Mouse (Mus musculus) mouse embryonic stem cell (cell line): ENCODE measurements around the gene Anks1.

Experiments used
- in situ Hi-C, 2 experiments: fragments of 300-500 bp; cut with MboI; formaldehyde crosslinking; loops; 1 replicate in 1 of 2; 3 replicates in 1 of 2; pipeline ENCODE4 v1.14.3; 2019 to 2020; ENCODE audit warnings: low sequenced_read_pairs in 2 of 2, low pct_unique_long_range_greater_than_20kb in 1 of 2, mixed read lengths in 1 of 2; ENCODE audit not compliant: unreplicated experiment in 1 of 2

The Anks1 gene

DNA sequence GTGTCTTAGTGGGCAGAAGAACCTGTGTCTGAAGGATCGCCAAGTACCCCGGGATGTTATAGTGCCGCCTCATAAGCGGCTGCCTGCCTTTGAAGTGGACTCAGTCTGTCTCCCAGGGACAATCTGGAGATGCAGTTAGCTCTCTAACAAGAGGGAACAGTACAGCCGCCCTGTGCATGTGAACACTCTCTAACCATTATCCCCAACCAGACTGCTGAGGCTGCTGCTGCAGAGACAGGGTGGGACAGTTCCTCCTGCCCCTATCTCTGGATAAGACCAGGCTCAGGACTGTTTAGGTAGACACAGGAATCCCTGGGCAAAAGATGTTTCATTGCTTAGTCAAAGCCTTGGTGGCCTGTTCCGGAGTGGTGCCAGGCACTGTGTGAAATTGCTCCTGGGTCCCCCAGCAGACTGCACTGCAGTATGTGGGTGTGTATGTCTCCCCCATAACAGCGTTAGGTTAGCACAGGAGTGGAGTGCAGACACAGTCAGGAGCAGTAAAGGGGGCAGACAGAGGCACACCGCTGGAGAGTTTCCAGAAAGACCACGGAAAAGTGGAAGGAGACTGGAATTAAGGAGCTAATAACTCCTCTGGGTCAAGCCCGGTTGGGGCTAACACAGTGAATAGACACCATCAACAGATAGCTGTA is 100.1 kb downstream of the Anks1 start:
- in situ Hi-C loops, result no loop called here

DNA sequence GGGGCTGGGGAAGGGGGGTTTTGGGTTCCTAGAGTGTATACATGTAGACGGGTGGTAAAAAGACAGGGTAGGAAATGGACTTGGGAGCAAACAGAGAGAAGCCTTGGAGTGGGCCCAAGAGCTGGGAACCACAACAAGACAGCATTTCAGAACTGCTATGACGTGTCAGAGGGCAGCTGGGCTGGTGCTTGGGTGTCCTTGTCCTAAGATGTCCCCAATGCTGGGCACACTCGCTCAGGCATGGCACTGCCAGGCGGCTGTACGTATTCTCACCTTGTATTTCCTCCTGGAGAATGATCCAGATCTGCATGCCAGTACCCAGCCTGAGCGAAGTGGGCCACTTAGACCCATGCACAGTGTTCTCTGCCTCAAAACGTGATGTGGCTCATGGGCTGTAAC is 100.6 kb downstream of the Anks1 start:
- in situ Hi-C loops, result no loop called here

DNA sequence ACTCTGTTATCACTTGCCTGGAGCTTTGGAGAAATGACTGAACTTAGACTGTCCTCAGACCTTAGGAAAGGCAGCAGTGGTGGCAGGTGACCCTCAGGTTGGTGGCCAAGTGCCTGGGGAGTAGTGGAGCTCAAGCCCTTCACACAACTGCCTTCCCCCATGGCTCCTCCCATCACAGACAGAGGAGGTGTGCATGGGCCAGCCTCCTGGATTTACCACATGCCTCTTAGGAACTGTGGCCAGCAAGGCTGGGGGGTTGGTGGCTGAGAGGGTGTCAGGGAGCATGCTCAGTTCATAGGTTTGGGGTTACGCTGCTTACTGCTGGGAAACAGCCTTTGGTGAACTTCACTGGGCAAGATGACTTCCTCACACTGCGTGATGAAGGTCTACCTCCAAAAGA is 101.8 kb downstream of the Anks1 start:
- in situ Hi-C loops, result no loop called here

DNA sequence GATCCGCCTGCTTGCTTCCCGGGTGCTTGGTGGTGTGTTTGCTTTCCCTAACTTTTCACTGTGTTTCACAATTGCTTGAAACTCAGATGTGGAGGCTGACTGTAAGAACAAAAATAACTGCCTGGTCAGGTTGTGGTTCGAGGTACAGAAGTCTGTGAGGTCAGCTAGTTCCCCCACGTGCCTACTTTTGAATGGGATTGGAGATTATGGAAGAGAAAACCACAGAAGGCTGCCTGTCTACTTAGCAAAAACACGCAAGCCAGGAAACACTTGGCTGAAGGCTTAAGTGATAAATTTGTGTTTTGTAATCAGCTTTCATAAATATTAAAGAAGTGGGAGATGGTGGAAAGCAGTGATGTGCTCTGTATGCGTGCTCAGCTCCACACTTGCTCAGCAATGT is 103.7 kb downstream of the Anks1 start:
- in situ Hi-C loops, result no loop called here

DNA sequence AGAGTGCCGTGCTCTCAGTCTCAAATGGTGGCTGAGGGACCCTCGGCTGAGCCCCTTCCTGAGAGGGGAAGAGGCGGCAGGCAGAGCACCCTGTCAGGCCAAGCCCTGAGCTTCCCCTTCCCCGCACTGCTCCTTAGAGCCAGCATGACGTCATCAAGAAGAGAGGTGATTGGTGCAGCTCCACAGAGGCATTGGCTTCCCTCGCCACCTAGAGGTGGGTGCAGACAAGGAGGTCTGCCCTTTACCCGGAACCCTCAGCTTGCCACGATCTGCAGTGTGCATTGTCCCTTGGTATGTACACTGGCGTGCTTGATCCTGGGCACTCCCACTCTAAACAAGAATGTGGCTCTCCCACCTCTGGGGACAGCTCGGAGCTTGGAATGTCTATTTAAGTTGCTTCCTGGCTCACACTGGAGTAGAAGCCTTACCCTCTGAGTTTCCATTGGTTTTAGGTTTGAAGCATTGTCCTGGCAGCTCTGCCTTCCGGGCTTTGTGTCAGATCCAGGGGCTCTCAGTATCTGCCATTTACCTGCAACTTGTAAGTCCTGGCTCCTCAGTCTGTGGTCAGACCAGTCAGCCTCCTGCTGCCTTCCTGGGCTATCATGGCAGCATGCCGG is 104.3 kb downstream of the Anks1 start:
- in situ Hi-C loops, result no loop called here

DNA sequence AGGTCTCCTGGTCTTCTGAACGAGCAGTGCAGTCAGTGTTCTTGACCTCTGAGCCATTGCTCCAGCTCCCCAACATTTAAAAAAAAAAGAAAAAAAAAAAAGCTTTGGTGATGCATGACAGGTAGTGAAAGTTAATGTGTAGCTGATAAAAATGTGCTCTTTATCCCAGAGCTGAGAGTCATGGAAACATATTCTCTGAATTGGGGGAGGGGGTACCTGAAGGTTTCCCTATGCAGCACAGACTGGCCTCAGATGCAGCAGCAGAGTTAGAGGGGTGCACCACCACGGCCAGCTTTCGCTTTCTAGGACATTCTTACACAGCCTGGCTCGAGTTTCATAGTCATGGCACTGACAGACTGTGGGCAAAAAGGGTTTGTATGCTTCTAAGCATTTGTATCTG is 105.3 kb downstream of the Anks1 start:
- in situ Hi-C loops, result no loop called here

DNA sequence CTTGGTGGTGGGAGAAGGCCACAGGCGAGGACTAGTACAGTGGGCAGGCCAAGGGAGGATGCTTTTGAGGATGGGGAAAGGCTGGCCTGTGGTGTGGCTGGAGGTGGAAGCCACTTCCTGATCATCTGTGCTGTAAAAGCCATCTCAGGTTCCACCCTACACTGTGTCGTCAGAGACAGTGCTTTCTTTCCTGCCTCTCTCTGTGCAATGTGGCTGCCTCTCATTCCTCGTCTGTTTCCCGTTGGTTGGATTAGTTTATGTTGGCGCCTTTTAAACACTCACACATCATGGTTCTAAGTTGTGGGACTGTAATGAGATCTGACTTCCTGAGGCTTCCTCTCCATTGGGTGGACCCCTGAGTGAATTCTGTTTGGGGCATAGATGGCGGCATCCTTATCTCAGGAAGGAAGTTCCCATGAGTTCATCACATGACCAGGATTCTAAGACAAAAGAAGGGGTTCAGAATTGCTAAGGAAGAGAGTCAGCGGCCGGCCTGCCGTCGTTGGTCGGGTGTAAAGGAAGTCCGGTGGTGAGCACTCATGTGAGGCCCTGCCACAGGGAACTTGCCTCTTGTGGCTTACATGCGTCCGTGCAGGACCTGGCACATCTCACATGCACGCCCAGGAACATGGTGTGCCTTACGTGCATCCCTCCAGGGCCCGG is 106.1 kb downstream of the Anks1 start:
- in situ Hi-C loops, result no loop called here

DNA sequence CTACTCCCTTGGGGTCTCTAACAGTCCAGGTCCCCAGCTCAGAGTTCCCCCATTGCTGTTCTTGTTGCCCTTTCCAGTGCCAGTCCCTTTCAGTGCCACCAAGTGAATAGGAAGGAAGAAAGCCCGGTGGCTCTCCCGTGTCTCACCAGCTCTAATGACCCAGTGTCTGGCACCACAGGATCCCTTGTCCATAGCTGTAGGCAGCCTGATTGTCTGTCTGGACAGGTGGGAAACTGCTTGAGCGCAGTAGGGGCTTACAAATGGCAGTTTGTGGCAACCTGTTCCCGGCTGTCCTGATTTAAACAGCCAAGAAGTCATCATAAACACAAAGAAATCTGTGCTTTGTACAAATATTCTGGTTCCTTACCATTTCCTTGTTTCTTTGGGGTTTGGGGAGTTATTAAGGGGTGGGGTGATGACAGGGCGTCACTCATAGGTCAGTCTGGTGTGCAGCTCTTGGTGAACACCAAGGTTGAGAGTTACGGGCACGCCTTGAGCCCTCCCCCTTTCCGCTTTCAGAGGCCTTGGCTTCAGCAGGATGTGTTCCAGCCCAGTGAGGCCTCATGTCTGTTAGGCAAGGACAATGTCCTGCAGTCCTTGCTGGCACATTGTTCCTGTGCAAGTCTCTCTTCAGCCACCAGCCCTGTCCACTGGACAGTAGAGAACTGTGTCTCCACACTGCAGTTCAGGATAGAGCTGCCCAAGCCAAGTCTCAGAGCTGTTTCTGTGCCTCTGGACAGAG is 107.1 kb downstream of the Anks1 start:
- in situ Hi-C loops, result no loop called here

DNA sequence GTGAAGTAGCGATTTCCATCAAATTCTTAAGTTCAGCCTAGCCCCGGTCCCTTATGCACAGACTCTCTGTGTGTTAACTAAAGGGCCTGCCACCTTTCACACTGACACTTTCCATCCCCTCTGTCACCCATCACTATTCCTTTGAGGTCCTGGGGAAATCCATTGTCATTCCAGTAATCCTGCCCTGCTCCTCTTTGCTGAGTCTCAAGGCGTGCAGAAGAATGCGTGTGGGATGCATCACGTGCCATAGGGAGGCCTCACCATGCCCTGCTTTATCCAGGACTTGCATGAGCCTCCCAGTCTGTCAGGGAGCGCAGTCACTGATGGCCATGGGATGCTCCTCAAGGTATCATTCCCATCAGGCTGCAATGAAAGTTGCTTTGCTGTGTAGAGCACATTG is 109.2 kb downstream of the Anks1 start:
- in situ Hi-C loops, result no loop called here

DNA sequence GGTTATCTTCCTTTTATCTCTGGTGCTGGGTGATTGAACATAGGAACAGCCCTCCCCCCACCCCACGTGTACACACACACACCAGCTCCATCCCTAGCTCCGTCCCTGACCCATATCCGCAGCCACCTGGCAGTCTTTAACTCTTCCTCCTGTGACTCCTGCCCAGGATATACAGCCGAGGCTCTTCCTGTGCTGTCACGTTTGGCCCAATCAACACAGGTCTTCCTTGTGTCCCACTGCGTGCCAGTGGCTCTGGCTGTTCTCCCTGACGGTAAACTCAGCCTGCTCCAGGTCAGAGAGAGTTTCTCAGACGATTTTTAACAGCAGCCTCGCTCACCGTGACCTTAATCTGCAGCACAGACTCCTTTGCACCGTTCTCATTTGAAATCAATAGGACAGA is 109.7 kb downstream of the Anks1 start:
- in situ Hi-C loops, result no loop called here

DNA sequence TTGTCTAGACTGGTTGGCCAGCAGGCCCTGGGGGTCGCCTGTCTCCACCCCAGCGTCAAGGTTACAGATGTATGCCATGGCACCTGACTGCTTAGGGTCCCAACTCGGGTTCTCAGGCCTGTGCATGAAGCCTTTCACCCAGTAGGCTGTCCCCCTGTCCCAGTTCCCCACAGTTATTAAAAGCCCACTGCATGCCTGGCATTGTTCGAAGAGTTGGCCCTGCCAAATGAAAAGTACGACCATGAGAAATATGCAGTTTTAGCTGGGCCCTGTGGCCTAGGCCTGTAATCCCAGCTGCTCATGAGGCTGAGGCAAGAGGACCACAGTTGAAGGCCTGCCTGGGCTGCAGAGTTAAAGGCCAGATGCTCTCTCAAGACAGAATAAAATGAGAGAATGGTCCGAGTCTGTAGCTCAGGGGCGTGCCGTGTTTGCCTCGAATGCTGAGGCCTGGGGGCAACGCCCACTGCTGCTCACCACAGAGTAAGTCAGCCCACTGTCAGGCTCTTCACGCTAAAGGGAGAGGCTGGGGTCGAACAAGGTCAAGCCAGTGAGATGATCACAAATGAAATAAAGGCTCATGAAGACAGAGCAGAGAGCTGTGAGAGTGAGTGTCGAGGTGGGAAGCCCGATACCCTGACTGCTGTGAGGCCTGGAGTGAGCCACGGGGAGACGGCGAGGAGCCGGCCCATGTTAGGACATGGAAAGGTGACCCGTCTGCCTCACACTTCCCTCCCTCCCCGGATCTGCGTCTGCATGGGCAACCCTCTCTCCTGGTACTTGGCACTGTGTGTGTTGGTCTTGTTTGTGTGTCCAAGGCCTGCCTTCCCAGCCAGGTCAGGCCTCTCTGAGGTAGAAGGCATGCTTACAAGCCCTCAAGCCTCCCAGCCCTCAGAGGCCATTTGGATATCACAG is 110.9 kb downstream of the Anks1 start:
- in situ Hi-C loops, result no loop called here

DNA sequence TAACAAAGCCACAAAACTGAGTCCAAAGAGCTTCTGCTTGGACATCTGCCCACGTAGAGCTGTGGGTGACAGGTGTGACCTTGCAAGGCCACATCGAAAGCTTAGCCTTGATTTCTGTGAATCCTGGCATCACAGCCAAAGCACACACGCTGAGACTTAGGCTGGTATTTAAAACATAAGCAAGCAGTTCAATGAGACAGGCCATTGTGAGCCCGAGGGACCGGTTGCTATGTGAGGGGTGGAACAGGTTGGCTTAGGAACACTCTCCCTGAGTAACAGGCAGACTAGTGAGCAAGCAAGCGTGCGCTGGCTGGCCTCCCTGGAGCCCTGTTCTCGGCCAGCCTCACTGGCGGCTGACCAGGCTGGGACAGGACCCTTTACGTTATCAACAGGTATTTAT is 112.8 kb downstream of the Anks1 start:
- in situ Hi-C loops, result no loop called here

DNA sequence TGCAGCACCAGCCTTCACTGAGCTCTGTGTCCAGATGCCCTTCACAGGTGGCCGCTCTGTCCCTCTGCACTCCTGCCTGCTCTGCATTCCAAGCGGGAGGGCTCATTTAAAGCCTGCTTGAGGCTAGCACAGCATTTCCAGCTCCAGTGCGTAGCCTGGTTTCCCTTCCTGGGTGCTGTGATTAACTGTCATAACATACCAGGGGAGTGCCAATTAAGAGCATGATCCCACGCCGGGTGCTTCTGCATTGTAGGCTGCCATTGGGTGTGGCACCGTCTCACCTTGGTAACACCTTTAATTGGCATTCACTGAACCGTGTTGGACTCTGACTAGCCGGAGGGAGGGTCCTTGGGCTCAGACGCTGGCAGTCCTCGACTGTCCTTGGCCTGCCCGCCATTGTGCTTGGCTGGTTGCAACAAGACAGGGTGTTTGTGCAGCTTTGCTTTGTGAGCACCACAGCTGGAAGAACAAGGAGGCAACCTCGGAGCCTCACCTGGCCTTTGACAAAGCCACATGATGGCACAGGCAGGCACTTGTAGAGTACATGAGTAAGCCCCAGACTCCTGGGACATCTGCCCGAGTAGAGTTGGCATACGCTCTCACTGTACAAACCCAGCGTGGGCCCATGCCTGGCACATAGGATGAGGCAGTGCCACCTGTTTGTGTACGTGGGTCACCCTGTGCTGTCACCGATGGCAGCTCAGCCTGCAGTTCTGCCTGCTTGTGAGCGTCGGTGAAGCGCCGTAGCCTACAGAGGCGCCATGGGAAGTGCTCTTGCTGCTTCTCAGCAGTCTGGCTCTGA is 113.9 kb downstream of the Anks1 start:
- in situ Hi-C loops, result no loop called here

DNA sequence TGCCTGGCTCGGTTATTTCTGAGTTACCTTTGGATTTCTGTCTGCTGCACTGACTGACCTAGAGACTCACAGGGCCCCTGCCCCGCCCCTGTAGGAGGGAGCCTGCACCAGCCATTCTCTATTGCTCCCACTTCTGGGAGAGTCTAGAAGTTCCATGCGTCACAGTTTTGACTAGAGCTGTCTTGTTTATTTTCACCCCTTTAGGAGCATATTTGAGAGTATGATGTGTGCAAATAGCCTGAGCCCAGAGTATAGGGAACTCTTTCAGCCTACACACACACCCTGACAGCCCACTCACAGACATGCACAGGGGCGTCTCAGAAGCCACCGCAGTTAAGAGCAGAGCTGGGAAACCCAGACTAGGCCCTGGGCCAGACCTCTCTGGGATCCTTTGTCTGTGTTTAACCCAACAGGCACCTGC is 116.4 kb downstream of the Anks1 start:
- in situ Hi-C loops, result no loop called here

DNA sequence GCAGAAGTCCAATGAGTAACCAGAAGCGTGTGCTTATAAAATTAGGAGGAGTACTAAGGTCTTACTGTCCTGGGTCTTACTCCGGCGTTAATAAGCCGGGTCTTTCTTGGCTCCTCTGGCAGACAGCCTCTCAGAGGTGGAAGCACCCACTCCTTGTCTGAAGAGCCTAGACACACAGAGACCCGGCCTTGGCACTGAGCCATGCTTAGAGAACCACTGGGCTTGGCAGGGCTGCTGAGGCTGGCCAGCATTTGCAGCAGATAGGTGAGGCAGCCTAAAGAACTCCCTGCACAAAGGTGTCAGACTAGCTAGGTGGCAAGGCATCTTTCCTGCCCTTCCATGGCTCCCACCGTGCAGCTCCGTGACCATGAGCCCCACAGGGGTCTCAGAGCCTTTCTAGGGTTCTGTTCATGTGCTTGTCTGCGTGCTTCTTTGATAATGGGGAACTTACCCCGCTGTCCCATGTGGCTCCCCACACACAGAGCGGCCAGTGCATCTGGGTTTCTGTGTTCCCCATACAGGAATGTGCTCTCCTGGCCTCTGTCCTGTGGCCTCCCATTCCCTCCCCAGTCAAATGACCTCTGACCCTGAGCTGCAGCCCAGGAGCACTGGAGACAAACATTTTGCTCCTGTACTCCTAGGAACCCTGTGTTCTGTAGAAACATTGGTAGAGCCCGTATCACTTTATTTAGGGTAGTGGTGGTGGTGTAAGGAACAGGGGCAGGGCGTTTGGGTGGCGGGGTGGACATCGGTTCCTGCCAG is 117.2 kb downstream of the Anks1 start:
- in situ Hi-C loops, result no loop called here

DNA sequence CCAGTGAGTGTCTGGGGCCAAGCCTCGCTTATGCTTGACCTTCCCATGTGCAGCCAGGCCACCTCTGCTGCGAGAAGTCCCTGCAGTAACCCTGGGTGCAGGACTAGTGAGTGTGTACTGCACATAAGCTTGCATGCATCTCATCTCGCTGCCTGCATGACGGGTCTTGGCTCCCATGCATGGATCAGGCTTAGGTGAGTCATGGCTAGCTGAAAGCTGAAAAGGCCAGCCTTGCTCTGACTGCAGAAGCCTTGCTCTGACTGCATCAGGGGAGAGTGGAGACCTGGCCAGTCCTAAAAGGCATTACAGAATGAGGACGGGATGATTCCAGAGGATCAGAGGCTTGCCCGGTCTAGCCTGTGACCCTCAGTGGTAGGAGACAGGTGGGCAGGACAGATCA is 118.1 kb downstream of the Anks1 start:
- in situ Hi-C loops, result no loop called here

DNA sequence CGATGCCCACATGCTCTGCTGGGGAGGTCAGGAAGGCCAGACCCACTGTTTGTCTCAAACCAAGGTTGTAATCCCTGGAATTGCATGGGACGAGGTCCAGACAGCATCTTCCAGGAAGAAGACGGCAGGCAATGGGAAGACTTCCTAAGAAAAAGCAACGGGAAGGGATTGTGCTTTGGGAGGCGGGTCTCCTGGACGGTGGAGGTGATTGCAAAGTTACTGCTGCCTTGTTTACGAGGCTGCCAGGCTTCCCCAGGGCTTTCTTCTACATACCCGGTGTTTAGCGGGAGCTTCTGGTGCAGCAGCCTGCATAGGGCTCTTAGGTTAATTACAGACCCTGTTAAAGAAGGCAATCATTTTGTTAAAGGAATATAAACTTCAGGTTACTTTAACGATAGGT is 119.1 kb downstream of the Anks1 start:
- in situ Hi-C loops, result no loop called here
